Mouse (Mus musculus) cerebral cortex, adult 2 months (tissue): ENCODE results near the gene Eppin.

Source experiments
- WGBS: fragments of 180-500 bp; shearing (Covaris S2); methylation state at CpG from one replicate; pipeline ENCODE4 v1.1.7; 2018; 5-methylcytosine and 5-hydroxymethylcytosine counted together

The Eppin gene

GRCm38 (mm10) chr2:164560106-164560505, 33.3 kb downstream of the Eppin start:
- 94% methylated on average over 8 of the region's 8 CpGs for WGBS

- 66% methylated on average over 16 of the region's 16 CpGs for WGBS
Observed at GRCm38 (mm10) chr2:164558991-164559645, 34.3 kb downstream of the Eppin start.

DNA sequence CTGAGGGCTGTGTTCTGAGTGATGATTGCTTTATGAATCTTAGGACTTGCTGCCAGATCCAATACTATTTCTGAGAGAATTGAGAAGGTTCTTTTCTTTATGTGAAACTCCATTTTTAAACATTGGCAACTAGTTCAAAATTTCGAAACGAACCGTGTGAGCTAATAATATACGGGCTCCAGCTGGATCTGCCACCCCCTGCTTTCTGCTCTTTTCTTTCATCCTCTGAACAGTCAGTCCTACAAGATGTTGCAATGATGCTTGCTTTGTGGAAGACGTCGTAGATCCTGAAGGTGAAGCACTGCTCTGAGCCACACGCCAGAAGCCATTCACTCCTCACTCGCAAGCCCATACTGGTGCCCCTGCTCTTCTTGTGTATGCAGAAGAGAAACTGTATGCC, 35.0 kb downstream of the Eppin start:
- WGBS, result 38% methylated on average over 8 of the region's 8 CpGs

GRCm38 (mm10) chr2:164551502-164551901, 41.9 kb downstream of the Eppin start:
- 87% methylated on average over 9 of the region's 9 CpGs for WGBS

DNA sequence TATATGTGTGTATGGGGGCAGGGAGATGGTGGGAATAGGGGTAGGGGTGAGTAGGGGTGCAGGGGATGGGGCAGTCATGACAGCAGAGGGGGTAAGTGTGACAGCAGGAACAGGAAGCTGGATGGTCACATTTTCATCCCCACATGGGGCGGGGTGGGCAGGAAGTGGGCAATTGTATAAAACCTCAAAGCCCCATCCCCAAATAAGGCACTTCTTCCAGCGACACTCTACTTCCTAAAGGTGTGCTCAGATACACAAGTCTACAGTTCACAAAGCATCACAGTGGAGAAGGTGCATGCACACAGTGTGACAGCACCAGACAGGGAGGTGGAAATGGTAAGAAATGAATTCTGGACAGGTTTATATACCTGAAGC, 42.5 kb downstream of the Eppin start:
- WGBS, result 76% methylated on average over 2 of the region's 2 CpGs

- 15% methylated on average over 10 of the region's 10 CpGs for WGBS
Observed at GRCm38 (mm10) chr2:164549963-164550894, 43.2 kb downstream of the Eppin start.

DNA sequence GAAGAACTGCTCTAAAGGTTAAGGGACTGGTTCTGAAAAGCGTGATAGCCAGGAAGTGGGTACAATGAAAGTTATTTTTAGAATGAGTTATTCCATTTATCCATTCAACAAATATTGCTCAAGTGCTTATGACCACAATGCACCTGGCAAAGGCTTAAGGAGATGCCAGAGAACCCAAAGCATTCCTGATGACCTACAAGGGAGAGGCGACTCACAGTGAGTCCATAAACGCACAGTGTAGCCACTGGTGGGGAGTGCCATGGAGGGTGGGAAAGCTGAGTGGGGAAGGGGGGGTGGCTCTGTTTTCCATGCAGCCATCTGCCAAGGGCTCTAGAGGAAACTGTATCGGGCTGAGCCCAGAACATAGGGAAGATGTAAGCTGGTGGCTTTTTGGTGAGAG, 44.1 kb downstream of the Eppin start:
- 39% methylated on average over 4 of the region's 4 CpGs for WGBS

- WGBS, result 61% methylated on average over 5 of the region's 5 CpGs
Observed at GRCm38 (mm10) chr2:164544454-164545097, 48.8 kb downstream of the Eppin start.

- WGBS, result 77% methylated on average over 2 of the region's 2 CpGs
Observed at GRCm38 (mm10) chr2:164543745-164544144, 49.6 kb downstream of the Eppin start.

GRCm38 (mm10) chr2:164542598-164542997, 50.8 kb downstream of the Eppin start:
- 83% methylated on average over 7 of the region's 7 CpGs for WGBS

- WGBS, result 58% methylated on average over 5 of the region's 5 CpGs
Observed at GRCm38 (mm10) chr2:164542132-164542531, 51.3 kb downstream of the Eppin start.

DNA sequence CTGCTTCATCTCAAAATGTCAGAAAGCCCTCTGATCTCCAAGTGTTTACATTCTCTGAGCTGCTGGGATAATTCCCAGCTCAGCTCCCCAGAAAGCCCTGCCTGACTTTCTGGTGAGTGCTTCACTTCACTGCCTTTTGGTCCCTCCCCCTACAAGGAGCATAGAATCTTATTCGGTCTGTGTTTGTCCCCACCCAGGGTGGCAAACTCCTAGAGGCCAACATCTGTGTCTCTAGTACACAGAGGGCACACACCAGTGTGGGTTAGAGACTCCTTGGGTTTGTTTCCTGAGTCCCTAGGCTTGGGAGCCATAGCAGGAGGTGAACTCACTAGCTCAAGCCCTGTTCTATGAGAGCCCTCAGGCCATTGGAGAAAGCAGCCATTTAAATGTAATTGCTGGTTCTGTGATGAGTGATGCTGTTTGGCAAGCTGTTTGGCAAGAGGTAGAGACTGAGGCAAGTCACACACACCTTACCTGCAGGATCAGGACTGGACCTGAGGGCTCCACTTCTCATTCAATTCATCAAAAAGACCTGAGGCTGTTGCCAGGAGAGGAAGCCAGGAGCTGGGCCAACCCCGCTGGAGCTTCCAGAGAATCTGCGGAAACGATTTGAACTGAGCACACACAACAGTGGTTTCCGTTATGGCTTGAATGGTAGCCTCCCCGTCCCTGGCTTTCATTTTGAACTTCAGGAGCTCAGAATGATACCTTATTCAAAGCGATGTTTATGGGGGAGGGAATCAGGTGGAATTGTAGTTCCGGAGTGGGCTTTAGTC, 52.6 kb downstream of the Eppin start:
- WGBS, result 36% methylated on average over 8 of the region's 8 CpGs
